9 mouse cellular contexts compared by ENCODE assay signal in the genomic region with DNA sequence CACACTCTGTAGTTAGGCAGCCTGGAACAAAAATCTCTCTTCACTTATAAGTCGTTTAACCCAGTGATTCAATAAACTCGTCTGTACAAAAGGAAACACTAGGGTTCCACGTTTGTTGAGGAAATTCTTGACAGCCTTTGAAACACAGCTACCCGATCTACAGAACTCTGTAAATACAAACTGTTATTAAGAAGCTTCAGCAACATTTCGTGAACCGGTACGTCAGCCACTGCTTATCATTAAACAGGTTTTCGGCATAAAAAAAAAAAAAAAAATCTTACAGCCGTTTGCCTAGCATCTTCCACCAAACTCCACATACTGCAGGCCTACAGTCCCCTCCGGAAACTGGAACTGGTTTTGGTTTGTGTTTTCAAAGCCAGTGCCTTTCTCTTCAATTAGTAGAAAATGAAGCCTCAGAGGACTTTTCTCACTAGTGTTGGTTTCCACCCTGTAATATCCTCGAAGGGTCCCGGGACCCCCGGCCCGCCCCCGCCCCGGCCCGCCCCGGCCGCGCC. TPM values are rescaled to one million over a fixed set of nuclear protein-coding genes. Genes with fewer than 3 reads are reported as not detected.
A peak's percentile ranks its signal among the peaks of the same experiment; 100 is the strongest.
DNase-seq lines count a peak whose midpoint lies in the region; ATAC-seq and TF ChIP-seq lines count a peak whose summit lies in the region.
"Had no signal": no experiment of that assay in that cellular context is flagged by ENCODE, and none has a peak within 500 bp of the region (broad histone marks: within the 10 kb centered on the region; RNA-seq: fewer than 3 reads in every experiment).

No protein-coding gene starts in this region.

- H3K4me1 ChIP-seq in heart, embryonic 11.5 days (ENCODE audit: control insufficient read depth, insufficient read depth, low read length), result peaks cover 3% of the 10 kb centered on the region; the same call in 1 of the 2 replicates
- H3K4me1 ChIP-seq in MEL (ENCODE audit: control insufficient read depth in 1 of 2, insufficient read depth in 2 of 2, low read length in 2 of 2), result peaks cover 2 to 5% of the 10 kb centered on the region in 2 experiments; a peak in 2 of 4 replicates
- peaks cover 8% of the 10 kb centered on the region for H3K4me1 ChIP-seq in forebrain, embryonic 16.5 days (replicated peaks; ENCODE audit: control insufficient read depth, insufficient read depth, low read length)
- H3K4me1 ChIP-seq in liver, postnatal 0 days (ENCODE audit: insufficient read depth), result 0 out of 2 replicates have a peak, but pooled peaks cover 4% of the 10 kb centered on the region

- peak overlapping the region; percentile 74 for H3K4me3 ChIP-seq in heart, embryonic 11.5 days (ENCODE audit: low read depth, low read length)
- H3K4me3 ChIP-seq in MEL (ENCODE audit: control insufficient read depth in 1 of 2, insufficient read depth in 1 of 2, low read depth in 2 of 2, low read length in 2 of 2), result peak overlapping the region; percentile 80 to 96
- peak overlapping the region; percentile 67 for H3K4me3 ChIP-seq in forebrain, embryonic 16.5 days (replicated peaks; ENCODE audit: low read length)
- peak overlapping the region; percentile 86 for H3K4me3 ChIP-seq in liver, postnatal 0 days (ENCODE audit: low read depth, low read length)

- H3K4me2 ChIP-seq in heart, embryonic 11.5 days, result peak overlapping the region; percentile 52
- H3K4me2 ChIP-seq in forebrain, embryonic 16.5 days (ENCODE audit: low read length), result peak overlapping the region; percentile 55
- peak overlapping the region; percentile 83 for H3K4me2 ChIP-seq in liver, postnatal 0 days (ENCODE audit: low read depth, low read length)

- H3K36me3 ChIP-seq in heart, embryonic 11.5 days (ENCODE audit: control insufficient read depth, insufficient read depth, low read length), result peaks cover 6% of the 10 kb centered on the region
- peaks cover 2 to 5% of the 10 kb centered on the region in 2 experiments; a peak in 3 of 4 replicates for H3K36me3 ChIP-seq in MEL (ENCODE audit: control insufficient read depth in 1 of 2, insufficient read depth in 2 of 2, low read length in 2 of 2)
- H3K36me3 ChIP-seq in forebrain, embryonic 16.5 days (ENCODE audit: control insufficient read depth, insufficient read depth), result peaks cover 3% of the 10 kb centered on the region; the same call in 1 of the 2 replicates
- H3K36me3 ChIP-seq in liver, postnatal 0 days (replicated peaks; ENCODE audit: insufficient read depth, low read length), result peaks cover 14% of the 10 kb centered on the region; the same call in 1 of the 2 replicates

- intact Hi-C loops in heart, postnatal 10 days (cut with DNase I), result no loop called here

- DNase-seq in heart, postnatal 10 days, result no peak
- DNase-seq in MEL (ENCODE audit: low read depth, low spot score), result no peak
- DNase-seq in liver, postnatal 0 days, result no peak
- DNase-seq in right cerebral cortex, postnatal 14 days, result no peak
- DNase-seq in kidney, adult 11 months, result no peak
- DNase-seq in layer of hippocampus, adult 18-20 months (ENCODE audit: low spot score in 2 of 2), result no peak

- no peak for TF ChIP-seq CTCF in MEL (IDR thresholded peaks at IDR 0.05 in 2 of 3, conservative IDR thresholded peaks at IDR 0.05 in 1 of 3; ENCODE audit: control insufficient read depth in 1 of 3, insufficient read depth in 1 of 3, low read depth in 2 of 3, low read length in 3 of 3, poor library complexity in 1 of 3, severe bottlenecking in 1 of 3)
- no peak for TF ChIP-seq CTCF in liver, postnatal 0 days (IDR thresholded peaks at IDR 0.05; ENCODE audit: low read depth)

- no peaks in the 10 kb centered on the region for H3K27me3 ChIP-seq in heart, embryonic 11.5 days (ENCODE audit: control insufficient read depth, insufficient read depth, low read length)
- H3K27me3 ChIP-seq in MEL (ENCODE audit: control insufficient read depth in 1 of 2, insufficient read depth in 2 of 2, low read length in 2 of 2), result no peaks in the 10 kb centered on the region
- no peaks in the 10 kb centered on the region for H3K27me3 ChIP-seq in forebrain, embryonic 16.5 days (replicated peaks; ENCODE audit: control insufficient read depth, insufficient read depth, low read length)
- no peaks in the 10 kb centered on the region for H3K27me3 ChIP-seq in liver, postnatal 0 days (ENCODE audit: insufficient read depth, low read length)

- no peak for TF ChIP-seq EP300 in MEL (IDR thresholded peaks at IDR 0.05; ENCODE audit: low read depth in 1 of 2, low read length in 2 of 2)
- no peak for TF ChIP-seq EP300 in liver, postnatal 0 days (IDR thresholded peaks at IDR 0.05; ENCODE audit: low read depth)

- H3K27ac ChIP-seq in heart, embryonic 11.5 days (ENCODE audit: low read depth, low read length), result peak overlapping the region; percentile 57
- H3K27ac ChIP-seq in MEL (ENCODE audit: control insufficient read depth, low read depth, low read length), result peak overlapping the region; percentile 88
- H3K27ac ChIP-seq in forebrain, embryonic 16.5 days (ENCODE audit: low read length), result peak overlapping the region; percentile 80
- peak overlapping the region; percentile 89 for H3K27ac ChIP-seq in liver, postnatal 0 days (ENCODE audit: low read depth)

- under 1% methylated on average over 20 of the region's 20 CpGs for WGBS in heart, embryonic 11.5 days (ENCODE audit: insufficient replicate concordance)
- WGBS in forebrain, embryonic 16.5 days, result under 1% methylated on average over 20 of the region's 20 CpGs
- 0% methylated on average over 20 of the region's 20 CpGs for WGBS in liver, postnatal 0 days (ENCODE audit: insufficient replicate concordance)

- no peaks in the 10 kb centered on the region for H3K9me3 ChIP-seq in heart, embryonic 11.5 days (replicated peaks; ENCODE audit: control insufficient read depth, low read length)
- H3K9me3 ChIP-seq in MEL (replicated peaks; ENCODE audit: insufficient read depth, low read length), result no peaks in the 10 kb centered on the region
- no peaks in the 10 kb centered on the region for H3K9me3 ChIP-seq in forebrain, embryonic 16.5 days (ENCODE audit: control insufficient read depth, low read length)
- H3K9me3 ChIP-seq in liver, postnatal 0 days (ENCODE audit: low read length), result no peaks in the 10 kb centered on the region

- TF ChIP-seq POLR2A in MEL (IDR thresholded peaks at IDR 0.05; ENCODE audit: control insufficient read depth in 1 of 2, insufficient read depth in 1 of 2, low read depth in 1 of 2, low read length in 2 of 2, poor library complexity in 1 of 2), result no peak

- H3K79me2 ChIP-seq in MEL (ENCODE audit: control insufficient read depth, insufficient read depth, low read length, poor library complexity), result peaks cover 13% of the 10 kb centered on the region

- ATAC-seq in heart, embryonic 11.5 days (replicated peaks; ENCODE audit: insufficient number of reproducible peaks, low FRiP score, low TSS enrichment), result peak; percentile 41
- ATAC-seq in forebrain, embryonic 16.5 days, result peak; percentile 11
- peak; percentile 56 for ATAC-seq in liver, postnatal 0 days

- TF ChIP-seq RAD21 in MEL (IDR thresholded peaks at IDR 0.05; ENCODE audit: low read depth, low read length), result no peak

- peak overlapping the region; percentile 82 for H3K9ac ChIP-seq in heart, embryonic 11.5 days (ENCODE audit: low read depth, low read length)
- peak overlapping the region; percentile 76 for H3K9ac ChIP-seq in MEL (ENCODE audit: control insufficient read depth, low read depth, low read length, poor library complexity, severe bottlenecking)
- peak overlapping the region; percentile 55 for H3K9ac ChIP-seq in forebrain, embryonic 16.5 days (replicated peaks; ENCODE audit: low read depth, low read length)
- H3K9ac ChIP-seq in liver, postnatal 0 days (replicated peaks), result peak overlapping the region; percentile 84

TF ChIP-seq in MEL, 35 proteins besides CTCF, POLR2A, EP300 and RAD21:
- no peak for TF ChIP-seq E2F4 (IDR thresholded peaks at IDR 0.05; ENCODE audit: borderline replicate concordance, low read depth, low read length)
- TF ChIP-seq NELFE (IDR thresholded peaks at IDR 0.05; ENCODE audit: low read depth, low read length), result peak; percentile 51
- TF ChIP-seq USF1 (IDR thresholded peaks at IDR 0.05; ENCODE audit: low read depth, low read length), result no peak
- no peak for TF ChIP-seq USF2 (IDR thresholded peaks at IDR 0.05; ENCODE audit: borderline replicate concordance in 1 of 2, insufficient read depth in 1 of 2, low read depth in 1 of 2, low read length in 2 of 2)
- TF ChIP-seq MXI1 (IDR thresholded peaks at IDR 0.05; ENCODE audit: low read depth, low read length), result peak; percentile 37; the same call in 1 of the 2 replicates
- no peak for TF ChIP-seq SMC3 (IDR thresholded peaks at IDR 0.05; ENCODE audit: low read depth, low read length)
- TF ChIP-seq ZKSCAN1 (IDR thresholded peaks at IDR 0.05; ENCODE audit: low read depth, low read length), result no peak

RNA-seq across cellular contexts. Expression of gene Smc2, which starts 0.6 kb away (rescaled TPM):
- 125 and 176 TPM in 2 replicates for polyA plus RNA-seq in heart, embryonic 11.5 days (2014; fragmentation: Nextera tagmentation; extraction: Ambion mirVana)
- total RNA-seq in heart, postnatal 10 days (2021), result 10 to 100 TPM; 15.9 to 20.4 TPM
- 56.9 and 59.8 TPM in 2 replicates for total RNA-seq in MEL (2012; rRNA removed)
- 100 to 1,000 TPM in 1 of 2 experiments, 10 to 100 TPM in 1; 40.7 to 215 TPM for polyA plus RNA-seq in MEL (2012; ENCODE audit: insufficient read depth in 1 of 2, insufficient read length in 2 of 2, low read depth in 1 of 2, low replicate concordance in 2 of 2, missing spikeins in 1 of 2)
- 86.3 and 101 TPM in 2 replicates for polyA plus RNA-seq in forebrain, embryonic 16.5 days (2015; fragmentation: Nextera tagmentation; extraction: Ambion mirVana)
- 103 and 108 TPM in 2 replicates for polyA plus RNA-seq in liver, postnatal 0 days (2015; fragmentation: Nextera tagmentation; extraction: Ambion mirVana)
- total RNA-seq in layer of hippocampus, adult 18-20 months (2021), result 10 to 100 TPM; 11.2 to 11.9 TPM

RNA-seq across cellular contexts. Expression of gene Vma21-ps, which starts 58.6 kb away (rescaled TPM):
- 0.97 TPM in 1 of 2 replicates, not detected in the other for polyA plus RNA-seq in heart, embryonic 11.5 days (2014; fragmentation: Nextera tagmentation; extraction: Ambion mirVana)
- not detected for total RNA-seq in heart, postnatal 10 days (2021)
- total RNA-seq in MEL (2012; rRNA removed), result 2.3 and 3.0 TPM in 2 replicates
- not detected for polyA plus RNA-seq in MEL (2012; ENCODE audit: insufficient read depth in 1 of 2, insufficient read length in 2 of 2, low read depth in 1 of 2, low replicate concordance in 2 of 2, missing spikeins in 1 of 2)
- polyA plus RNA-seq in forebrain, embryonic 16.5 days (2015; fragmentation: Nextera tagmentation; extraction: Ambion mirVana), result 1.1 and 2.2 TPM in 2 replicates
- polyA plus RNA-seq in liver, postnatal 0 days (2015; fragmentation: Nextera tagmentation; extraction: Ambion mirVana), result not detected in 2 replicates
- total RNA-seq in layer of hippocampus, adult 18-20 months (2021), result not detected
- total RNA-seq: neutrophil, adult 5-6 weeks had no signal
